Mouse (Mus musculus) embryonic facial prominence, embryonic 15.5 days (tissue): ENCODE results near the gene Cpt1a. TPM values are rescaled to one million over a fixed set of nuclear protein-coding genes. Genes with fewer than 3 reads are reported as not detected.

ENCODE experiments used
- ATAC-seq: fragments of 200-750 bp; cut with Nextera tagmentation; 2 replicates; pipeline ENCODE4 v1.8.0; 2017; ENCODE audit warnings: low read depth, moderate TSS enrichment; ENCODE audit not compliant: insufficient number of reproducible peaks, low FRiP score, low TSS enrichment
- H3K27ac ChIP-seq: fragments of 300-500 bp; sonication (generic); replicated peaks from 2 replicates; pipeline ENCODE4 v1.5.1; 2015; ENCODE audit warnings: mild to moderate bottlenecking, inconsistent platforms
- H3K27me3 ChIP-seq: fragments of 300-500 bp; sonication (generic); 2 replicates; pipeline ENCODE4 v1.6.1; 2015; ENCODE audit warnings: inconsistent platforms
- H3K36me3 ChIP-seq: fragments of 300-500 bp; sonication (generic); 2 replicates; pipeline ENCODE4 v1.6.1; 2015; ENCODE audit warnings: mild to moderate bottlenecking, inconsistent platforms
- H3K4me1 ChIP-seq: fragments of 300-500 bp; sonication (generic); 2 replicates; pipeline ENCODE4 v1.6.1; 2015; ENCODE audit warnings: inconsistent platforms
- H3K4me2 ChIP-seq: fragments of 300-500 bp; sonication (generic); replicated peaks from 2 replicates; pipeline ENCODE4 v1.6.1; 2015; ENCODE audit warnings: mild to moderate bottlenecking, inconsistent platforms
- H3K4me3 ChIP-seq: fragments of 300-500 bp; sonication (generic); replicated peaks from 2 replicates; pipeline ENCODE4 v1.5.1; 2015; ENCODE audit warnings: mild to moderate bottlenecking, inconsistent platforms
- H3K9ac ChIP-seq: fragments of 300-500 bp; sonication (generic); 2 replicates; pipeline ENCODE4 v1.6.1; 2015; ENCODE audit warnings: inconsistent platforms
- H3K9me3 ChIP-seq: fragments of 300-500 bp; sonication (generic); replicated peaks from 2 replicates; pipeline ENCODE4 v1.6.1; 2016; ENCODE audit warnings: inconsistent platforms
- WGBS: fragments of 180-500 bp; shearing (Covaris S2); methylation state at CpG from one replicate; pipeline ENCODE4 v1.1.7; 2015; 5-methylcytosine and 5-hydroxymethylcytosine counted together
- polyA plus RNA-seq: library from polyadenylated mRNA; unstranded; fragments of >200 nt; fragmentation: Nextera tagmentation; extraction: Ambion mirVana; gene quantifications from 2 replicates; pipeline ENCODE4 v1.2.1, GENCODE M21; 2015

Gene Cpt1a
- polyA plus RNA-seq: 15.5 and 18.2 TPM in 2 replicates

DNA sequence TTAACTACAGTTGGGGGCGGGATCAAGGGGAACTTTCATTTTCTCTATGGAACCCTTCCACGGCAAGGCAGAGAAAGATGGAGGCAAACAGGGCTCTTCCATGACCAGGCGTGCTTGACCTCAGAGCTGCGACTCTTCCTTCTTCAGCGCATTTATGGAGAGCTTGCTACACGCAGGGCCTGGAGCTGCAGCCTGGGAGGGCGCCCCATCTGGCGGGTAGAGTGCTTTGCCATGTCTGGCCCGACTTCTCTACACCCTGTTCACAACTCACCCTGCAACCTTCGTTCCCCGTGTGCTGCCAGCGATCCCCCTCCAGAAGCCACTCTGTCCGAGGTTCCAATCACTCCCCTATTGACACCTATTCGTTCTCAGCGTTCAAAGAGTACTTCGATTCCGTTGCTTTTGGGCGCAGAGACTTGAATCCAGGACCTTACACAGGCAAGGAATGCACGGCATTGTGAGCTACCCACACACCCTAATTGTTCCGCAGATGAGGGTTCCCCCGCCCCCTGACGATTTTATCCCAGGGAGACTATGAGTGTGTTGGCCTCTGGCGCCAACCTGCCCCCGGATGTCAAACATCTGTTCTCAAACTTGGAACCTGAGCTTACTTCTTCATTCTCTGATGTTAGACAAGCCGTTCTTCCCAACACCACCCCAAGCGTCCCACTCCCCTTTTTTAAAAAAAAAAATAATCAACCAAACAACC, at the start of gene Cpt1a:
TSS of gene Cpt1a (plus strand) at position 74 of the 709 bp plus-strand sequence.
- WGBS: 2% methylated on average over 26 of the region's 26 CpGs
- peak within 1 kb of the TSS; percentile 60 for H3K4me3 ChIP-seq
- peak within 1 kb of the TSS; percentile 39; the same call in 1 of the 2 replicates for H3K27ac ChIP-seq
- H3K9me3 ChIP-seq: no peaks in the 10 kb centered on the region
- no peaks in the 10 kb centered on the region for H3K36me3 ChIP-seq
- ATAC-seq: no peak
- peaks cover 38% of the 10 kb centered on the region for H3K4me1 ChIP-seq
- peak within 1 kb of the TSS; percentile 92 for H3K4me2 ChIP-seq
- peak within 1 kb of the TSS; percentile 42 for H3K9ac ChIP-seq
- H3K27me3 ChIP-seq: no peaks in the 10 kb centered on the region

DNA sequence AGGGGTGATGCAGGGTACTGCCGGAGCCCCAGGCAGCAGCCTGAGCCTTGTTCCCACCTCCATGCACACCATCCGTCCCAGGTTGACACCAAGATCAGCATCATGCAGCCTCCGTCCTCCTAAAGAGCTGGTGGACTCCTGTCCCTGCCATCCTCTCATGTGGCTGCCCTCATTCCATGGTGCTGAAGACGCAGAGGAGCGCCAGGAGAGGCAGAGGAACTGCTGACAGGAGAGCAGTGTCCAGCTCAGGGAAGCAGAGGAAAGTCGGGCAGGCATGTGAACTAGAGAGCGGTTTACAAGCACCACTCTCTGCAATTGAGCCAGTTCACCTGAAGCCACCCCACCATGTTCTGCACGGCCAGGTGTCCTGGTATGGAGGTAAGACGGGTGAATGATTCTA, 48.8 kb upstream of the Cpt1a start:
- H3K9me3 ChIP-seq: no peaks in the 10 kb centered on the region
- no peak overlapping the region for H3K4me2 ChIP-seq
- no peak overlapping the region for H3K9ac ChIP-seq
- H3K4me3 ChIP-seq: no peak overlapping the region
- 94% methylated on average over 9 of the region's 9 CpGs for WGBS
- no peak overlapping the region for H3K27ac ChIP-seq
- no peak for ATAC-seq
- no peaks in the 10 kb centered on the region for H3K4me1 ChIP-seq
- peaks cover 94% of the 10 kb centered on the region for H3K36me3 ChIP-seq
- no peaks in the 10 kb centered on the region for H3K27me3 ChIP-seq

DNA sequence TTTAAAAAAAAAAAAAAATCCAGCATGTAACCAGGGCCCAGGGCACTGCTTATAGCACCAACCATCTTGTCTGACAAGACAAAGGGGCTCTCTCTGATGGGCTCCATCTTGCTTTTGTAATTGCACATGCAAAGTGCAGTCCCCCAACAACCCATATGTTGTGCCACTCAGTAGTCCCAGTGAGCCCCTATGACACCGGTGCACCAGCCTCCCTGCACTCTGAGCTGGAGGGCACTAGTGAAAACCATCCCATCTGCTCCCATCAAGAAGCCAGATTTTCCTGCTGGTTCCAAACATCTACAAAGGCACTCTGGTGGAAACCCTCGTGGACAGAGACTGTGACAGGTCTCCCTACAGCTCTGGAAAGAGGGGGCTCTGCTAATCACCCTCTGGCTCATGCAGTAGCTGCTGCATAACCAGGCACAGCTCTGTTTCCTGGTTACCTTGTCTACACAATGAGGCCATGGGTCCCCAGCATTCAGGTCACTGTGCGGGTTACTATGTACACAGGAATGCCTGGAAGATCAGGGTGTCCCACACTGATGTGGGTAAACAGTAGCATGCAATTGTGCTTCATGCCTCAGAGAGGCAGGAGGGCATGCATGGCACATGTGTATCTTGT, 46.3 kb upstream of the Cpt1a start:
- no peak overlapping the region for H3K27ac ChIP-seq
- no peak overlapping the region for H3K4me2 ChIP-seq
- H3K4me3 ChIP-seq: no peak overlapping the region
- peaks cover 85% of the 10 kb centered on the region for H3K36me3 ChIP-seq
- H3K27me3 ChIP-seq: no peaks in the 10 kb centered on the region
- WGBS: 95% methylated on average over 3 of the region's 3 CpGs
- H3K9ac ChIP-seq: no peak overlapping the region
- H3K9me3 ChIP-seq: no peaks in the 10 kb centered on the region
- 0 out of 2 replicates have a peak, but pooled peaks cover 2% of the 10 kb centered on the region for H3K4me1 ChIP-seq
- ATAC-seq: no peak

DNA sequence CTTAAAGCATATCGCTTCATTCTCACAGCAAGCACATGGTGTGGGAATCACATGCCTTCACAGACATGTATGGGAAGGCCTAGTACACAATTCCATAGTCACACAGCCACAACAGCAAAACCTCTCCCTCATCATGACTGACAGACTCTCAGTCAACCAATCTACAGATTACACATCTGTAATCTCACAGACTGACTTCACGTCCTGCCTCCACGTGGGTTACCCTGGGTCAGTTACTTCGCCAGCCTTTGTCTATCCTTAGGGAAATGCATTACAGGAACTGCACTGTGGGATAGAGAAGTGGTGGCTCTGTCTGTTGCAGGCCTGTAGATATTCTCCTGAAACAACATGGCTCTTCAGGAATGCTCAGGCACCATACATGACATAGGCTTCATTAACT, 40.2 kb upstream of the Cpt1a start:
- H3K4me2 ChIP-seq: peak overlapping the region; percentile 68
- ATAC-seq: no peak

DNA sequence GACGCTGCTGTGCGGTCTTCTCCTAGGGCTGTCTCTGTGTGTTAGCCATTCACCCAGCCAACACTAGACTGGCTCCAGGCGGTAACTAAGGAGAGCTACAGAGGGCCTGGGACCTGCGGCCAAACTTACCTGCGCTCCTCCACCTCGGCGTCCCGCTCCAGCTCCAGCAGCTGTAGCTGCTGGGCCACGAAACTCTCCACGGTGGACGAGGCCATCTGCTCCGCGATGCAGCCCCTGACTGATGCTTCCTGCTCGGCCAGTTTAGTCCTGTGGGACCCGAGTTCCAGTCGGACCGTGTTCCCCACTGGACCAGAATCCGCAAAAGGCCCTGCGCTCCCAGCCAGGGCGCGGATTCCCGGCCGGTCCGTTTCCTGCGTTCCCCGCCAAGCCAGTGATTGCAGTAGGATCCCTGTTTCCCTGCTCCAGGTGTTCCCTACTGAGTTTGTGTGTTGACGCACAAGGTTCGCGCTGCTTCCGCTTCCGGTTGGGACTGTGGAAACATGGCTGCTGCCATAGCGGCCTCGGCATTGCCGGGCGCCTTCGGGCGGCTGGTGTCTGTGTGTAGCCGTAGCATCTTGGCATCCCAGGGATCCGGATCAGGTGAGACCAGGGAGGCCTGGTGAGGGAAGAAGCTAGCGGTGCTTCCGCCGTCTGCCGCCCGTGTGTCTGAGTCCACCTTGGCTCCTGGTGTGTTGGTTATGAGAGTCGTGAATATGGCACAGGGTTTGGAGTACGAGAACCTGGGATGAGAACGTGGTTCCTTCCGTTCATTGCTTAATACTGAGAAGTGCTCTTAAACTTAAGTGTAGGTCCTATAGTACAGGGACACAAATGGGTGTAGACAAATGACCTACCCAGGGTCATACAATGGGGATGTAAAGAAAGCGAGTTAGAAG, 39.3 kb upstream of the Cpt1a start, which contains the start of the genes Mrpl21 and Ighmbp2:
TSS of gene Mrpl21 (plus strand) at position 330 of the 896 bp plus-strand sequence.
TSS of gene Ighmbp2 (minus strand) at position 446 of the 896 bp plus-strand sequence.
- Histone ChIP-seq H3K36me3 (peaks cover 51% of the 10 kb centered on the region), H3K4me2 (peak within 1 kb of the TSS; percentile 68), H3K27ac (peak within 1 kb of the TSS; percentile 71), H3K4me1 (peaks cover 20% of the 10 kb centered on the region), H3K27me3 (no peaks in the 10 kb centered on the region), H3K9ac (peak within 1 kb of the TSS; percentile 78), H3K4me3 (peak within 1 kb of the TSS; percentile 92), H3K9me3 (no peaks in the 10 kb centered on the region)
- peak; percentile 89 for ATAC-seq
- under 1% methylated on average over 49 of the region's 49 CpGs for WGBS

More for the DNA sequence above, 40.2 kb upstream of the Cpt1a start:
- H3K4me1 ChIP-seq: peaks cover 20% of the 10 kb centered on the region
- WGBS: 67% methylated on average over 4 of the region's 4 CpGs
- H3K4me3 ChIP-seq: peak overlapping the region; percentile 92
- peaks cover 48% of the 10 kb centered on the region for H3K36me3 ChIP-seq
- peak overlapping the region; percentile 78 for H3K9ac ChIP-seq
- H3K27me3 ChIP-seq: no peaks in the 10 kb centered on the region
- H3K27ac ChIP-seq: no peak overlapping the region
- H3K9me3 ChIP-seq: no peaks in the 10 kb centered on the region

DNA sequence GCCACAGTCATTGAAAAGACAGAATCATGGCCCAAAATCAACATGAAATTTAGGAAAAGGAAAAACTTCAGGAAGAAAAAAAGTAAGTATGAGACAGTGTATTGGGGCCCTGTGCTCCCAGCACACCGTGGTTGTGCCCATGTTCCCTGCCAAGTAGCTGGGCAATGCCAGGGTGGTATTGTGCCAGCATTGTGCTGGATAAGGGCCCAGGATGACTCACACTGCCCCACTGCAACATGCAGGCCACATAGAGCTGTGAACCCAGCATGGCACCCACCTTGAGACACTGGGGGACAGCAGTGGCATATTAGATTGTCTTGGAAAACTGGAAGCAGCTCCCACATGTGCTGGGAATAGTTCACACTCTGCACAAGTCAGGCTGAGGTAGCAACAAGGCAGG, 33.1 kb upstream of the Cpt1a start:
- H3K9me3 ChIP-seq: no peaks in the 10 kb centered on the region
- no peak overlapping the region for H3K4me2 ChIP-seq
- peaks cover 66% of the 10 kb centered on the region for H3K36me3 ChIP-seq
- H3K27ac ChIP-seq: no peak overlapping the region
- no peak for ATAC-seq
- no peak overlapping the region for H3K9ac ChIP-seq
- H3K4me3 ChIP-seq: no peak overlapping the region
- no peaks in the 10 kb centered on the region; the same call in 1 of the 2 replicates for H3K4me1 ChIP-seq
- no peaks in the 10 kb centered on the region for H3K27me3 ChIP-seq
- 100% methylated on average over 1 of the region's 1 CpGs for WGBS

DNA sequence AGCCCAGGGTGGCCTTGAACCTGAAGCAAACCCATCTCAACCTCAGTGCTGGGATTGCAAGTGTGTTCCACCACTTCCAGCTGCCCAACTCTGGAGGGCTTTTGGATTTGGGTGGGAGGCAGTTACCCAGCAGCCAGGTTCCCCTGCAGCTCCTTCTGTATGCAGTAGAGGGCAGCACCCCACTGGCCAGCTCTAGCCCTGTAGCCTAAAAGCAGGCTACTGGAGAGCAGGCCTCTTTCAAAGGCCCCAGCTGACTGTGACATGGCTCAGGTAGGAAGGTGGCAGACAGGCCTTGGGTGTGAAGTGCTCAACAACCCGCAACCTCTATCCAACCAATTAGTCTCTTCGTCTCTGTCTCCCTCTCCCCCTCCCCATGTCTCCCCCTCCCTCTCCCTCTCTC, 30.1 kb upstream of the Cpt1a start:
- H3K27ac ChIP-seq: no peak overlapping the region
- H3K4me3 ChIP-seq: no peak overlapping the region
- no peaks in the 10 kb centered on the region for H3K9me3 ChIP-seq
- H3K9ac ChIP-seq: no peak overlapping the region
- no peaks in the 10 kb centered on the region for H3K27me3 ChIP-seq
- H3K4me2 ChIP-seq: no peak overlapping the region
- peaks cover 45% of the 10 kb centered on the region for H3K36me3 ChIP-seq
- WGBS: 86% methylated on average over 2 of the region's 2 CpGs
- no peaks in the 10 kb centered on the region for H3K4me1 ChIP-seq
- no peak; the same call in 1 of the 2 replicates for ATAC-seq

DNA sequence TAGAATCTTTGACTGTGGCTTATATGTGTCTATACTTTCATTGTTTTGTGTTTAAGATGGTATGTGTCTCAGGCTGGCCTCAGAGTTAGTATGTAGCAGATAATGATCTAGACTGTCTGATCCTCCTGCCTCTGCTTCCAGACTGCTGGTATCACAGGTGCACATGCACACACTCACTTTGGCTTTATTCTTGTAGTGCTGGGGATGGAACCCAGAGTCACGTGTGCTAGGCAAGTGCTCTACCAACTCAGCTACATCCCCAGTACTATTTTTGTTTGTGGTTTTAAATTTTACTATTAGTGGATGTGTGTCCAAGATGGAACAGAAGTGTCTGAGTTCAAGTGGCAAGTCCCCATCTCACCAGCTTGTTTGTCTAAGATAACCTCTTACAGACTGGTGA, 29.1 kb upstream of the Cpt1a start:
- ATAC-seq: no peak
- Histone ChIP-seq H3K9me3 (no peaks in the 10 kb centered on the region), H3K4me2 (no peak overlapping the region), H3K27me3 (no peaks in the 10 kb centered on the region), H3K36me3 (peaks cover 36% of the 10 kb centered on the region), H3K4me3 (no peak overlapping the region), H3K27ac (no peak overlapping the region), H3K4me1 (no peaks in the 10 kb centered on the region), H3K9ac (no peak overlapping the region)
- WGBS: 91% methylated on average over 1 of the region's 1 CpGs

DNA sequence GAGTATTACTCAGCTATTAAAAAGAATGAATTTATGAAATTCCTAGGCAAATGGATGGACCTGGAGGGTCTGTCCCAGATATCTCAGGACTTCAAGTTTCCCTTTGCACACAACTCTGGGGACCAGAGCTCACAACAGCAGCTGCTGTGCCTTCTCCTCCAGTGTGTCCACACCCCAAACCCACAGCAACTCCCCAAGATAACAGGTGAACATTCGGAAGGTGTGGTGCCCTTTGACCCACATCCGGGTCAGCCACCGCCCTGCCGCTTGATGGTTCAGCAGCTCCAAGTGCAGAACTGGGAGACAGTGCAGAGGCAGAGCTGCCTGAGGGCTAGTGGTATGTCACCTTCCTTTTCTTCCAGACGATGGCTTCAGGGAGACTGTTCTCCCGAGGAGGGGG, 26.9 kb upstream of the Cpt1a start:
- Histone ChIP-seq H3K9me3 (no peaks in the 10 kb centered on the region), H3K27ac (no peak overlapping the region), H3K9ac (no peak overlapping the region), H3K4me2 (no peak overlapping the region), H3K36me3 (peaks cover 15% of the 10 kb centered on the region), H3K4me1 (no peaks in the 10 kb centered on the region), H3K27me3 (no peaks in the 10 kb centered on the region), H3K4me3 (no peak overlapping the region)
- 86% methylated on average over 6 of the region's 6 CpGs for WGBS
- ATAC-seq: no peak

DNA sequence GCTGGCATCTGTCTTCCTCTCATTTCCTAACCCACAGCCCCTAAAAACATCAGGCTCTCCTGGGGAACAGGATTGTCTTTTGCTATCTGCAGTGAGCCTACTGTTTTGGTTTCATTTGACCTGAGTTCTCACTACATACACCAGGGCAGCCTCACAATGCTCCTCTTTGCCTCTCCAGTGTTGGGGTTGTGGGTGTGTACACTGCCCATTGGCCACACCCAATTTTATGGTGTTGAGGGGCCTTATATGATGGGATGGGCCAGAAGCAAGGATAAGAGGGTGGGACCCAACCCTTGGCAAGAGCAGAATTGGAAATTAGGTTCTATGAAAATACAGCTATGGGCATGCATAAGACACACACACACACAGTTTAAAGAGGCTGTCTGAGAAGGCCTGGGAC, 25.1 kb upstream of the Cpt1a start:
- no peak overlapping the region for H3K4me3 ChIP-seq
- H3K9me3 ChIP-seq: no peaks in the 10 kb centered on the region
- no peak overlapping the region for H3K4me2 ChIP-seq
- H3K27me3 ChIP-seq: no peaks in the 10 kb centered on the region
- no peak overlapping the region for H3K9ac ChIP-seq
- ATAC-seq: no peak
- H3K4me1 ChIP-seq: no peaks in the 10 kb centered on the region
- no peak overlapping the region for H3K27ac ChIP-seq
- H3K36me3 ChIP-seq: no peaks in the 10 kb centered on the region

DNA sequence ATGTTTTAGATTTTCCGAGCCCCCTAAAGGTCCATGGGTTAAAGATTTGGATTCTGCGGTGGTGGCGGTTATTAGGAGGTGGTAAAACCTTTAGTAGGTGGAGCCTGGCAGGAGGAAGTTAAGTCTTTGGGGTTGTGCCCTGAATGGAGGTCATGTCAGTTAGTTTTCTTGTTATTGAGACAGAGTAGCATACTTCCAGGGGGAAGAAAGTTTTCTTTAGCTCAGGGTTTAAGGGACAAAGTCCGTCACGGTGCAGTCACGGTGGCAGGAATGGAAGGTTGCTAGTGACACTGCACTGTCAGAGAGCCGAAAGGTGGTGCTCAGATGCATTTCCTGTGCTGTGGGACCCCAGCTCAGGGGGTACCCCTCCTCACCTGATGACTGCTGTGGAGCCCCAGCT, 24.4 kb upstream of the Cpt1a start:
- 83% methylated on average over 7 of the region's 7 CpGs for WGBS
- Histone ChIP-seq H3K4me1 (no peaks in the 10 kb centered on the region), H3K9ac (no peak overlapping the region), H3K27me3 (no peaks in the 10 kb centered on the region), H3K27ac (no peak overlapping the region), H3K9me3 (no peaks in the 10 kb centered on the region), H3K4me2 (no peak overlapping the region), H3K36me3 (no peaks in the 10 kb centered on the region), H3K4me3 (no peak overlapping the region)
- ATAC-seq: no peak
